Mouse (Mus musculus): ENCODE results near the gene Morn4.

DNA sequence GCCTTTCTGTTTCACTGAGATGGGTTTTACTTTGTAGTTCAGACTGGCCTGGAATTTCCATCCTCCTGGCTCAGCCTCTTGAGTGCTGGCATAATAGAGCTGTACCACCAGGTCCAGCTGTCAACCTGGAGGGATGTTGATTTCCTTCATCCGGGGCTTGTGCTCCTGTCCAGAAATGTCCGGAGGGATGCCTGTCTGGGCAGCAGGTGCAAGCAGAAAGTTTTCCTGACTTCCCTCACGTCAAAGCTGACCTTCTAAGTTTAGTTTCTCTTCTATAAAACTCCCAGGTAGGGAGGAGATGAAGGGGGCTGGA lies 44.1 kb upstream of the Morn4 start:
- TF ChIP-seq TAL1 (conservative IDR thresholded peaks at IDR 0.05; ENCODE audit: low read depth, low read length) = no peak
- no peak for TF ChIP-seq CTCF (IDR thresholded peaks at IDR 0.05; ENCODE audit: low read depth, low read length)
- no peak for TF ChIP-seq GATA2 (IDR thresholded peaks at IDR 0.05; ENCODE audit: borderline replicate concordance, low read depth, low read length)
- TF ChIP-seq POLR2AphosphoS5 (IDR thresholded peaks at IDR 0.05; ENCODE audit: insufficient replicate concordance, low read depth, low read length) = no peak
- no peak for TF ChIP-seq GATA1 (IDR thresholded peaks at IDR 0.05; ENCODE audit: borderline replicate concordance, low read length)
